ENCODE assay signal across 1 mouse cellular context in the genomic region with DNA sequence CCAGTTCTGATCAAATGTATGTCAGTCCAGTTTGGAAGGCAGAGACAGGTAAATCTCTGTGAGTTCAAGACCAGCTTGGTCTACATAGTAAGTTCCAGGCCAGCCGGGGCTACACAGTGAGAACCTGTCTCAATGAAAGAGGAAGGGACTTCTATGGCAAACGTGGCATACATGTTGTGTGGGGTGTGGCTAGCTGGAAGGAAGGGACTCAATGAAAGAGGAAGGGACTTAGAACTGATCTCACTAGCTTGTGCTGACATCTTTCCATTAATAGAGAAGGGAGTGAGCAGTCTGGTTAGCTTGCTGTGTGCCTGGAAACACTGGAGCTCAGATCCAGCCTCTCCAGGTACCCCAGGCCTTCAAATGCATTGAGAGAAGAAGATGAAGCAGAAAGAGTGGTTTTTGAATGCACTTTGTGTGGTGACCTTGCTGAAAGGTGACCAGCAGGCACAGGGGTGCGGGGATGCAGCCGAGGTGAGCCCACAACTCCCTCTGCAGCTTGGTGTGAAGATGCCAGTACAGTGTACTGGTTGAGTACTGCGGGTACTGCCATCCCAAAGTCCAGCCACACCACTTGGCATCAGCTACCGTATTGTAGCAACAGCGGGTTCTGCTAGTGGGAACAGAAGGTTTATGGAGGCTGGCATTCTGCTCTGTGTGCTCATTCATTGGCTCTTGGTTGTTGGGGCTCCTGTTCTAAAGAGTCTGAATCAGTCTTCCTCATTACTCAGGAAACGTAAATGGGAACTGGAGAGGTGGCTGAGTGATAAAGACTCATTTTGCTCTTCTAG.
TF ChIP-seq lines count a peak whose summit lies in the region.

No protein-coding gene starts in this region.

TF ChIP-seq in MEL, 35 proteins besides CTCF, POLR2A, EP300 and RAD21 (continued from another document):
- 0 out of 2 replicates have a peak, but pooled peaks have one; percentile 32 for TF ChIP-seq MAX (IDR thresholded peaks at IDR 0.05; ENCODE audit: low read length)
- TF ChIP-seq KAT2A (conservative IDR thresholded peaks at IDR 0.05; ENCODE audit: low read depth, low read length), result no peak
- no peak for TF ChIP-seq NELFE (IDR thresholded peaks at IDR 0.05; ENCODE audit: low read depth, low read length)
- TF ChIP-seq SMC3 (IDR thresholded peaks at IDR 0.05; ENCODE audit: low read depth, low read length), result 0 out of 2 replicates have a peak, but pooled peaks have one; percentile 7
- TF ChIP-seq USF2 (IDR thresholded peaks at IDR 0.05; ENCODE audit: borderline replicate concordance in 1 of 2, insufficient read depth in 1 of 2, low read depth in 1 of 2, low read length in 2 of 2), result no peak
- no peak for TF ChIP-seq ELF1 (IDR thresholded peaks at IDR 0.05; ENCODE audit: low read depth, low read length)
- TF ChIP-seq MYB (IDR thresholded peaks at IDR 0.05; ENCODE audit: low read depth, low read length), result no peak
- no peak for TF ChIP-seq POLR2AphosphoS2 (IDR thresholded peaks at IDR 0.05; ENCODE audit: low read length)
- TF ChIP-seq HCFC1 (IDR thresholded peaks at IDR 0.05; ENCODE audit: low read depth, low read length), result no peak
- TF ChIP-seq MEF2A (IDR thresholded peaks at IDR 0.05; ENCODE audit: extremely low read depth, insufficient replicate concordance, low read depth, low read length, poor library complexity, severe bottlenecking), result no peak
- no peak for TF ChIP-seq TAL1 (IDR thresholded peaks at IDR 0.05; ENCODE audit: low read length)
- no peak for TF ChIP-seq ETS1 (IDR thresholded peaks at IDR 0.05; ENCODE audit: low read depth, low read length)
- peak; percentile 49; the same call in 1 of the 2 replicates for TF ChIP-seq MXI1 (IDR thresholded peaks at IDR 0.05; ENCODE audit: low read depth, low read length)
- TF ChIP-seq ZMIZ1 (IDR thresholded peaks at IDR 0.05; ENCODE audit: low read depth, low read length), result no peak
TF ChIP-seq in MEL: peak in this region for 7.
